Mouse (Mus musculus): ENCODE results near the gene Stk38l. TPM values are rescaled to one million over a fixed set of nuclear protein-coding genes. Genes with fewer than 3 reads are reported as not detected.
A peak's percentile ranks its signal among the peaks of the same experiment; 100 is the strongest.

Gene Stk38l
- polyA plus RNA-seq, 1 experiment from 2014 or later = 3.9 TPM

DNA sequence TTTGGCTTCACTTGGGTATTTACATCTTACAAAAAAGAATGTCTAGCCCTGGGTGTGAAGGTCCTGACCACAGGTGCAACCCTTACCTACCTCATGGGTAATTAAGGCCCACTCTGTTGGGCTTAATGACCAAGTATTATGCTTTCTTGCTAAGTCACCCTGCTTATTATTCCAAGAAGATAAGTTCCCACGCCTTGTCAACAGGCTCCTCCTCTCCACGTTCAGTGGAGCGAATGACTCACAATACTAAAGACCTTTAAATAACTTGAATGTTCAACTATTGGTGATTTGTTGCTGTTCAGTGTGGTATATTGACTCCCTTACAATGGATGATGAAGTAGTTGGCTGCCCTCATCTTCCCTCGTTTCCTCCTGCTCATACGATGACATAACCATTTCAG, 27.0 kb upstream of the Stk38l start:
- no peak overlapping the region for H3K9ac ChIP-seq (ENCODE audit: low read depth, low read length)
- ATAC-seq (ENCODE audit: low read depth) = no peak
- 51% methylated on average over 5 of the region's 5 CpGs for WGBS (ENCODE audit: insufficient replicate concordance)

DNA sequence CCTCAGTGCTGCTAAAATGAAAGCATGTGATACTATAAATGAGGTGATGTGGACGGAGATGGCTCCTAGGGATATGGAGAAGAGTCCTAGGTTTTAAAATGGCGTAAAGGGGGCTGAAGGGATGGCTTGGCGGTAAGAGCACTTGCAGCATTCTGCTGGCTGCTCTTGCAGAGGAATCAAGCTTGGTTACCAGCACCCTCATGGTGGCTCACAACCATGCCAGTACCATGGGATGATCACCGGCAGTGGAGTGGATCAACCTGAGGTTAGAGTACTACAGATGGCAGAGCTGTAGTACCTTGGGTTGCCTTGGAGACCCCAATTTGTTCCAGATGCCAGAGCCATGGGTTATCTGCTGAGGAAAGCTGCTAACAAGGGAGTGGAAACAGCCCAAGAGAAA, 26.4 kb upstream of the Stk38l start:
- ATAC-seq (ENCODE audit: low read depth) = no peak
- no peak overlapping the region for H3K4me3 ChIP-seq (ENCODE audit: low read depth, low read length)
- H3K36me3 ChIP-seq (ENCODE audit: control insufficient read depth, insufficient read depth) = no peaks in the 10 kb centered on the region
- H3K4me1 ChIP-seq (ENCODE audit: control insufficient read depth, low read depth, low read length) = no peaks in the 10 kb centered on the region
- no peak overlapping the region for H3K4me2 ChIP-seq (ENCODE audit: low read depth, low read length)
- H3K9me3 ChIP-seq (replicated peaks; ENCODE audit: control insufficient read depth, low read length) = no peaks in the 10 kb centered on the region
- 63% methylated on average over 4 of the region's 4 CpGs for WGBS (ENCODE audit: insufficient replicate concordance)
- no peak overlapping the region for H3K9ac ChIP-seq (ENCODE audit: low read depth, low read length)
- H3K27ac ChIP-seq (ENCODE audit: low read length) = no peak overlapping the region
- no peaks in the 10 kb centered on the region for H3K27me3 ChIP-seq (ENCODE audit: control insufficient read depth, insufficient read depth, low read depth, low read length)

More for the DNA sequence above, 27.0 kb upstream of the Stk38l start:
- no peaks in the 10 kb centered on the region for H3K36me3 ChIP-seq (ENCODE audit: control insufficient read depth, insufficient read depth)
- H3K9me3 ChIP-seq (replicated peaks; ENCODE audit: control insufficient read depth, low read length) = no peaks in the 10 kb centered on the region
- no peak overlapping the region for H3K27ac ChIP-seq (ENCODE audit: low read length)
- H3K4me3 ChIP-seq (ENCODE audit: low read depth, low read length) = no peak overlapping the region
- no peak overlapping the region for H3K4me2 ChIP-seq (ENCODE audit: low read depth, low read length)
- H3K27me3 ChIP-seq (ENCODE audit: control insufficient read depth, insufficient read depth, low read depth, low read length) = no peaks in the 10 kb centered on the region
- no peaks in the 10 kb centered on the region for H3K4me1 ChIP-seq (ENCODE audit: control insufficient read depth, low read depth, low read length)

DNA sequence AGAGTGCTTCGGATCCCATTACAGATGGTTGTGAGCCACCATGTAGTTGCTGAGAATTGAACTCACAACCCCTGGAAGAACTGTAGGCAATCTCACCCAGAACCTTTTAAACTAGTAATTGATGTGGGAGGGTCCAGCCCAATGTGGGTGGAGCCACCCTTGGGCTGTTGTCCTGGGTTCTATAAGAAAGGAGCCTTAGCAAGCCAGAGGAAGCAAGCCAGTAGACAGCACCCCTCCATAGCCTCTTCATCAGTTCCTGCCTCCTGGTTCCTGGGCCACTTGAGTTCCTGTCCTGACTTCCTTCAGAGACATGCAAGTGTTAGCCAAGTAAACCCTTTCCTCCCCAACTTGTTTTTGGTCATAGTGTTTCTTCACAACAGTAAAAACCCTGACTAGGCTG, 24.3 kb upstream of the Stk38l start:
- WGBS (ENCODE audit: insufficient replicate concordance) = 69% methylated on average over 1 of the region's 1 CpGs
- no peak overlapping the region for H3K9ac ChIP-seq (ENCODE audit: low read depth, low read length)
- H3K36me3 ChIP-seq (ENCODE audit: control insufficient read depth, insufficient read depth) = no peaks in the 10 kb centered on the region
- no peaks in the 10 kb centered on the region; the same call in 1 of the 2 replicates for H3K9me3 ChIP-seq (replicated peaks; ENCODE audit: control insufficient read depth, low read length)
- no peaks in the 10 kb centered on the region for H3K27me3 ChIP-seq (ENCODE audit: control insufficient read depth, insufficient read depth, low read depth, low read length)
- no peak for ATAC-seq (ENCODE audit: low read depth)
- H3K4me1 ChIP-seq (ENCODE audit: control insufficient read depth, low read depth, low read length) = no peaks in the 10 kb centered on the region
- H3K27ac ChIP-seq (ENCODE audit: low read length) = no peak overlapping the region
- no peak overlapping the region for H3K4me3 ChIP-seq (ENCODE audit: low read depth, low read length)
- no peak overlapping the region for H3K4me2 ChIP-seq (ENCODE audit: low read depth, low read length)

DNA sequence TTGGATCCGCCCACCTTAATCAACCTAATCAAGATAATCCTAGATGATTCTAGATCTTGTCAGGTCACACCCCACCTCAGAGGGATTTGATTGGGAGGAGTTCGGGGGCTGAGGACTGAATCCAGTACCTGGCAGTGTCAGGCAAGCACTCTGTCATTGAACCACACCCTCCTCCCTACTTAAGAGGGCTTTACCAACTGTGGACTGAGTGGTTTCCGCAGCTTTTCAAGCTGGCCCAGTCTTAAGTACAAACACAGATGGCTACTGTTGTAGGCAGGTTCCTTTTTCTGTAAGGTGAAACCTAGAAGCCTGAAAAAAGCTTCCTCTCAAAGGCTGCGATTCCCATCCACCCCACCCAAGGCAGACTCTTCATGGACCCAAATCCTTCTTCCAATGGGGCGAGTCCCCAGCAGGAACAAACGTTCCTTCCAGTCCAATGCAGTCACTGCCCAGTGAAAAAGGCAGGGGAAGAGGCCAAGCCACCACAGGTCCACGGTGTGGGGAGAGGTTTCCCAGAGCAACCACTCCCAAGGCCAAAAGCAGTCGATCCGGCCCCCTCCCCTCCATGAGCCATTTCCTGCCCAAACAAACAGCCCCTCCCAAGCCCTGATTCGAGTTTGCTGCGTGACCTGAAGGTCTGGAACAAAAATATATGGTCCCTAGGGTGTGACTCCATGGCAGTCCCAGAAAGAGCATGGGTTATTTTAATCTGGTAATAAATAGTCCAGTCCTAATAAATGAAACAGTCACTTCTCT, 22.5 kb upstream of the Stk38l start:
- Histone ChIP-seq H3K36me3 (ENCODE audit: control insufficient read depth, insufficient read depth) (no peaks in the 10 kb centered on the region), H3K4me2 (ENCODE audit: low read depth, low read length) (no peak overlapping the region), H3K9me3 (replicated peaks; ENCODE audit: control insufficient read depth, low read length) (peaks cover 3% of the 10 kb centered on the region; the same call in 1 of the 2 replicates), H3K27ac (ENCODE audit: low read length) (no peak overlapping the region), H3K4me1 (ENCODE audit: control insufficient read depth, low read depth, low read length) (no peaks in the 10 kb centered on the region), H3K9ac (ENCODE audit: low read depth, low read length) (no peak overlapping the region), H3K4me3 (ENCODE audit: low read depth, low read length) (no peak overlapping the region), H3K27me3 (ENCODE audit: control insufficient read depth, insufficient read depth, low read depth, low read length) (no peaks in the 10 kb centered on the region)
- 33% methylated on average over 11 of the region's 11 CpGs for WGBS (ENCODE audit: insufficient replicate concordance)
- ATAC-seq (ENCODE audit: low read depth) = no peak

DNA sequence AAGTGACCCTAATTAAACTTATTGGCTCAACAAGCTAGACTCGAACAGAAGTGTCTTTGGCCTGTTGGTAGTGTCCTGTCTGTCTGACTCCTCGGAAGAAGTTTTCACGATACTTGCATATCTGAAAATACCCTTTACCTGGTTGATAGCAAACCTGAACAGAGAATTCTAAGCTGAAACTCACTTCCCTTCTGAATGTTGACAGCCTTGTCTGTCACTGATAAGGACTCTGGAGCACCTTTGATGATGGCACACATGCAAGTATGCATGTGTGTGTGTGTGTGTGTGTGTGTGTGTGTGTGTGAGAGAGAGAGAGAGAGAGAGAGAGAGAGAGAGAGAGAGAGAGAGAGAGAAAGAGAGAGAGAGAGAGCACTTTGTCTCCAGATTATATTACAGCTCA, 21.4 kb upstream of the Stk38l start:
- no peak overlapping the region for H3K27ac ChIP-seq (ENCODE audit: low read length)
- no peak for ATAC-seq (ENCODE audit: low read depth)
- 43% methylated on average over 3 of the region's 3 CpGs for WGBS (ENCODE audit: insufficient replicate concordance)

DNA sequence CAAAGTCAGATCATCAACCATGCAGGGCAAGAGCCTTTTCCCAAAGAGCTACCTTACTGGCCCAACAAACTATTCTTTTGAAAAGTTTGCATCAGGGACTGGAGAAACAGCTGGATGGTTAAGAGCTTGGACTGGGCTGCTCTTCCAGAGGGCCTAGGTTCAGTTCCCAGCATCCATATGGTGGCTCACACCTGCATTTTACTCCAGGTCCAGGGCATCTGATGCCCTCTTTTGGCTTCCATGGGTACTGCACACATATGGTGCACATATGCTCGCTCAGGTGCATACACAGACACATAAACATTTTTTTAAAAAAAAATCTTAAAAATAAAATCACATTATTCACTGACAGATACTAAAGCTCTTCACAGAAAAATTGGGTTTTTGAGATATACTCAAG, 19.2 kb upstream of the Stk38l start:
- Histone ChIP-seq H3K9me3 (replicated peaks; ENCODE audit: control insufficient read depth, low read length) (peaks cover 3% of the 10 kb centered on the region; the same call in 1 of the 2 replicates), H3K27me3 (ENCODE audit: control insufficient read depth, insufficient read depth, low read depth, low read length) (no peaks in the 10 kb centered on the region), H3K4me1 (ENCODE audit: control insufficient read depth, low read depth, low read length) (no peaks in the 10 kb centered on the region), H3K36me3 (ENCODE audit: control insufficient read depth, insufficient read depth) (no peaks in the 10 kb centered on the region), H3K9ac (ENCODE audit: low read depth, low read length) (no peak overlapping the region), H3K4me2 (ENCODE audit: low read depth, low read length) (no peak overlapping the region), H3K4me3 (ENCODE audit: low read depth, low read length) (no peak overlapping the region), H3K27ac (ENCODE audit: low read length) (no peak overlapping the region)
- ATAC-seq (ENCODE audit: low read depth) = no peak
- 59% methylated on average over 1 of the region's 1 CpGs for WGBS (ENCODE audit: insufficient replicate concordance)

More for the DNA sequence above, 21.4 kb upstream of the Stk38l start:
- H3K36me3 ChIP-seq (ENCODE audit: control insufficient read depth, insufficient read depth) = no peaks in the 10 kb centered on the region
- H3K4me1 ChIP-seq (ENCODE audit: control insufficient read depth, low read depth, low read length) = no peaks in the 10 kb centered on the region
- H3K4me2 ChIP-seq (ENCODE audit: low read depth, low read length) = no peak overlapping the region
- no peak overlapping the region for H3K4me3 ChIP-seq (ENCODE audit: low read depth, low read length)
- peaks cover 3% of the 10 kb centered on the region; the same call in 1 of the 2 replicates for H3K9me3 ChIP-seq (replicated peaks; ENCODE audit: control insufficient read depth, low read length)
- H3K9ac ChIP-seq (ENCODE audit: low read depth, low read length) = no peak overlapping the region
- H3K27me3 ChIP-seq (ENCODE audit: control insufficient read depth, insufficient read depth, low read depth, low read length) = no peaks in the 10 kb centered on the region

DNA sequence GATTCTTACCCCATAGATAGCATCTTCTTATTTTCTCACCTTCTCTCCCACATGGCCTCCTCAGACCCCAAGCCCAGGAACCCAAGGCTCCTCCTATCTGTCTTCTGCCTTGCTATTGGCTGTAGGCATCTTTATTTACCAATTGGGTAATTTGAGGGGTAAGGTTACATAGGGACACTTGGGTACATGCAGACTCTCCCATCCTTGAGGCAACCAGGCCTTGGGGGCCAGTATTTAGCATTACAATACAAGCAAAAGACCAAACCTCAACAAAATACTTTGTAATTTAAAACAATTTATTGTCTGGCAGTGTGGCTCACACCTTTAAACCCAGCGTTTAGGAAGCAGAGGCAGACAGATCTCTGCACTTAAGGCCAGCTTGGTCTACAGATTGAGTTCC, 5.2 kb upstream of the Stk38l start:
- no peak for ATAC-seq (ENCODE audit: low read depth)
- no peaks in the 10 kb centered on the region; the same call in 1 of the 2 replicates for H3K4me1 ChIP-seq (ENCODE audit: control insufficient read depth, low read depth, low read length)
- 38% methylated on average over 1 of the region's 1 CpGs for WGBS (ENCODE audit: insufficient replicate concordance)

DNA sequence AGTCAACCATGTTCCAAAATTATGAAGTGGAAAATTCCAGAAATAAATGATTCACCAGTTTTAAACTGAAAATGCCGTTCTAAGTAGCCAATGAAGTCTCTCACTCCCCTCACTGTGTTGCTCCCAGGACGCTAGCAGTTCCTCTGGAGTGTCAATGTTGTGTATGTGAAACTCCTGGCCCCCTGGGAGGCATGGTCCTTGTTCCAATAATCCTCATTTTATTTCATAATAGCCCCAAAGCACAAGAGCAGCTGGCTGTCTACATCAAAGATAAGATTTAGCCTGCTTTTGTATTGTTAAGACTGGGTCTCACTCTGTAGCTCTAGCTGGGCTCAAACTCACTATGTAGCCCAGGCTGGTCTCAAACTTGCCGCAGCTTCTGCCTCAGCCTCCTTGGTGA, 990 bp upstream of the Stk38l start:
- Histone ChIP-seq H3K4me1 (ENCODE audit: control insufficient read depth, low read depth, low read length) (no peaks in the 10 kb centered on the region; the same call in 1 of the 2 replicates), H3K27me3 (ENCODE audit: control insufficient read depth, insufficient read depth, low read depth, low read length) (no peaks in the 10 kb centered on the region), H3K36me3 (ENCODE audit: control insufficient read depth, insufficient read depth) (no peaks in the 10 kb centered on the region), H3K9me3 (replicated peaks; ENCODE audit: control insufficient read depth, low read length) (no peaks in the 10 kb centered on the region), H3K27ac (ENCODE audit: low read length) (no peak overlapping the region), H3K4me3 (ENCODE audit: low read depth, low read length) (no peak overlapping the region), H3K9ac (ENCODE audit: low read depth, low read length) (no peak overlapping the region), H3K4me2 (ENCODE audit: low read depth, low read length) (no peak overlapping the region)
- 86% methylated on average over 3 of the region's 3 CpGs for WGBS (ENCODE audit: insufficient replicate concordance)
- ATAC-seq (ENCODE audit: low read depth) = no peak

More for the DNA sequence above, 5.2 kb upstream of the Stk38l start:
- Histone ChIP-seq H3K9ac (ENCODE audit: low read depth, low read length) (no peak overlapping the region), H3K4me2 (ENCODE audit: low read depth, low read length) (no peak overlapping the region), H3K27ac (ENCODE audit: low read length) (no peak overlapping the region), H3K36me3 (ENCODE audit: control insufficient read depth, insufficient read depth) (no peaks in the 10 kb centered on the region), H3K27me3 (ENCODE audit: control insufficient read depth, insufficient read depth, low read depth, low read length) (no peaks in the 10 kb centered on the region), H3K4me3 (ENCODE audit: low read depth, low read length) (no peak overlapping the region), H3K9me3 (replicated peaks; ENCODE audit: control insufficient read depth, low read length) (no peaks in the 10 kb centered on the region)

DNA sequence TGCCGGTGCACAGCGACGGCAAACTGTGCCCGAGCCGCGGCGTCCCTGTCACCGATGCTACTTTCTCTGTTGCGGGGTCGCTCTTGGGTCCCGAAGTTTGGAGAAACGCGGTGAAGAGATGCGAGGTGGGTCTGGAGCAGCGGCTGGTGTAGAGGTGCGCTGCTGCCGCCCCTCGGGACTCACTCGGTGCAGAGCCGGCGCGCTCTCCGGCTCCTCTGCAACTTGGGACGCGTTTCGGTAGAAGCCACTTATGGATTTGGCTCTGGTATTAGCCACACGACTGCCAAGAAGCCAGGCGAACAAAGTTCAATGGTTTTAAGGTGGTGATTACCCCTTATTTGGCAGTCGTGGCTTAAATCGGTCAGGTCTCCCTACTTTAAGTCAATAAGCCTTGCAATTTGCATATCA, 593 bp downstream of the Stk38l start:
- under 1% methylated on average over 30 of the region's 30 CpGs for WGBS (ENCODE audit: insufficient replicate concordance)
- H3K36me3 ChIP-seq (ENCODE audit: control insufficient read depth, insufficient read depth) = no peaks in the 10 kb centered on the region

More for the DNA sequence above, 593 bp downstream of the Stk38l start:
- H3K27ac ChIP-seq (ENCODE audit: low read length) = peak overlapping the region; percentile 26; the same call in 1 of the 2 replicates
- peak overlapping the region; percentile 96 for H3K4me2 ChIP-seq (ENCODE audit: low read depth, low read length)
- no peaks in the 10 kb centered on the region for H3K27me3 ChIP-seq (ENCODE audit: control insufficient read depth, insufficient read depth, low read depth, low read length)
- H3K4me3 ChIP-seq (ENCODE audit: low read depth, low read length) = peak overlapping the region; percentile 84
- no peaks in the 10 kb centered on the region; the same call in 1 of the 2 replicates for H3K4me1 ChIP-seq (ENCODE audit: control insufficient read depth, low read depth, low read length)
- peak overlapping the region; percentile 83 for H3K9ac ChIP-seq (ENCODE audit: low read depth, low read length)
- ATAC-seq (ENCODE audit: low read depth) = peak; percentile 22
- H3K9me3 ChIP-seq (replicated peaks; ENCODE audit: control insufficient read depth, low read length) = no peaks in the 10 kb centered on the region
